Mouse (Mus musculus) liver, embryonic 16.5 days (tissue): ENCODE results near the gene Olfr460. TPM values are rescaled to one million over a fixed set of nuclear protein-coding genes. Genes with fewer than 3 reads are reported as not detected.

Source experiments
- ATAC-seq: fragments of 200-750 bp; cut with Nextera tagmentation; 2 replicates; pipeline ENCODE4 v1.8.0; 2017; ENCODE audit warnings: low read depth, mild to moderate bottlenecking, moderate number of reproducible peaks, moderate library complexity
- H3K27ac ChIP-seq: fragments of 300-500 bp; sonication (generic); 2 replicates; pipeline ENCODE4 v1.5.1; 2014; ENCODE audit warnings: mild to moderate bottlenecking, low read length
- H3K27me3 ChIP-seq: fragments of 300-500 bp; sonication (generic); 2 replicates; pipeline ENCODE4 v1.6.1; 2014; ENCODE audit warnings: low read depth, low read length, mixed read lengths; ENCODE audit not compliant: control insufficient read depth, insufficient read depth
- H3K36me3 ChIP-seq: fragments of 300-500 bp; sonication (generic); 2 replicates; pipeline ENCODE4 v1.6.1; 2014; ENCODE audit warnings: mild to moderate bottlenecking; ENCODE audit not compliant: control insufficient read depth, insufficient read depth
- H3K4me1 ChIP-seq: fragments of 300-500 bp; sonication (generic); 2 replicates; pipeline ENCODE4 v1.6.1; 2014; ENCODE audit warnings: low read depth, low read length, mixed read lengths; ENCODE audit not compliant: control insufficient read depth
- H3K4me2 ChIP-seq: fragments of 300-500 bp; sonication (generic); 2 replicates; pipeline ENCODE4 v1.6.1; 2014; ENCODE audit warnings: low read depth, low read length, mixed read lengths
- H3K4me3 ChIP-seq: fragments of 300-500 bp; sonication (generic); 2 replicates; pipeline ENCODE4 v1.5.1; 2014; ENCODE audit warnings: low read depth, mild to moderate bottlenecking, low read length
- H3K9ac ChIP-seq: fragments of 300-500 bp; sonication (generic); 2 replicates; pipeline ENCODE4 v1.6.1; 2014; ENCODE audit warnings: low read depth, low read length
- H3K9me3 ChIP-seq: fragments of 300-500 bp; sonication (generic); replicated peaks from 2 replicates; pipeline ENCODE4 v1.6.1; 2016; ENCODE audit warnings: low read length; ENCODE audit not compliant: control insufficient read depth
- WGBS: fragments of 180-500 bp; shearing (Covaris S2); extraction: QIAGEN DNeasy Blood & Tissue Kit; methylation state at CpG from one replicate; pipeline ENCODE4 v1.1.7; 2014; ENCODE audit not compliant: insufficient replicate concordance; 5-methylcytosine and 5-hydroxymethylcytosine counted together
- polyA plus RNA-seq: library from polyadenylated mRNA; unstranded; fragments of >200 nt; fragmentation: Nextera tagmentation; extraction: Ambion mirVana; gene quantifications from 2 replicates; pipeline ENCODE4 v1.2.1, GENCODE M21; 2015

Gene Olfr460
- not detected in 2 replicates for polyA plus RNA-seq

DNA sequence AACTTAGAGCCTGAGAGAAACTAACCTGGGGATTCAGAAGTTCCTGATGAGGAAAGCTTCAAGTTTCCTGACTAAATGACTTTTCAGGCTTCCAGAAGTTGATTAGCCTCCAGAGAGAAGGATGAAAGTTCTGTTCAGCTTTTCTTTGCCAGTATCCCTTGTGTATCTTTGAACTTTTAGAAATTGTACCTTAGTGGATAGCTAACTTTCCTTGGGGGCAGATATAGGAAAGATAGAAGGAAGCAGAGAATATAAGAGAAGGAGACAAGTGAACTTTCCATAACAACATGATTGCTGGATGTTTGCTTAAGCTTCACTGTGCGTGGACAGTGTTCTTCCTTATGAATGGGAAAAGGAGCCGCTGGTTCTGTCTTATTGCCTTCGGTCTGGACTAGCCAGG lies at the start of gene Olfr460:
Gene Olfr460 (plus strand): TSS at position 301 of the 400 bp plus-strand sequence.
- 55% methylated on average over 3 of the region's 3 CpGs for WGBS
- Histone ChIP-seq H3K27ac (no peak within 1 kb of the TSS), H3K36me3 (no peaks in the 10 kb centered on the region), H3K4me2 (no peak within 1 kb of the TSS), H3K27me3 (no peaks in the 10 kb centered on the region), H3K9me3 (no peaks in the 10 kb centered on the region), H3K9ac (no peak within 1 kb of the TSS), H3K4me1 (no peaks in the 10 kb centered on the region), H3K4me3 (no peak within 1 kb of the TSS)
- no peak for ATAC-seq

DNA sequence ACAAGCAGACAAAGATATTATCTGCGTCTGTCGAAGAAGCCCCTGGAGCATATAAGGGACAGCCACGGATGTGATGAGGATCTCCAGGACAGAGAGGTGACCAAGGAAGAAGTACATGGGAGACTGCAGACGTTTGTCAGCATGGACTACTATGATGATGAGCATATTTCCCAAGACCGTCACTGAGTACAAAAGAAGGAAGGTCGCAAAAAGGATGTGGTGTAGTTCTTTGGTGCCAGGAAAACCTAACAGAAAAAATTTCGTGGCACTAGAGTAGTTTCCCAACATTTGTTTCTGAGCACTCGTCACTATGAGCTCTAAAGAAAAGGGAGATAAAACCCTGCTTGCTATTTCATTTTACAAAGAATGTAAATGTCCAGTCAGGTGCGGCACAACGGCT lies 24.6 kb upstream of the Olfr460 start:
- Histone ChIP-seq H3K9ac (no peak overlapping the region), H3K27ac (no peak overlapping the region), H3K4me3 (no peak overlapping the region), H3K27me3 (no peaks in the 10 kb centered on the region), H3K4me2 (no peak overlapping the region), H3K4me1 (no peaks in the 10 kb centered on the region), H3K36me3 (no peaks in the 10 kb centered on the region), H3K9me3 (no peaks in the 10 kb centered on the region)
- 59% methylated on average over 10 of the region's 10 CpGs for WGBS
- no peak for ATAC-seq

DNA sequence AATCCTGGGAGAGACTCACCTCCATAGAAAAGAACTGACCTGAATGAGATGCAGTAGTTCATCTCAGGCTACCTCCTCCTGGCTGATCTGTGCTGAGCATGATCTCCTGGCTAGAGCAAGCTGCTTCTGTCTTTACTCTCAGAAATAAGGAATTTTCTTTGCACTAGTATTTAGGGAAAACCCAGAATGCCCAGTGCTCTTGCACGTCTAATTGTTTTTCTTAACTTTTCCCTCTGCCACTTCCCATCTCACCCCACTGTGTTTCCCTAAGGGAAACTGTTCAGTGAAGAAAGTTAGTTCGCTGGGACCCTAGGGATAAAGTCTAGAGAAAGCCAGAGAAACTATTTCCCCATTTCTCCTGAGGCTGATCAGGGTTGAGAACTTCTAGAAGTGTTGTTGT lies 14.3 kb upstream of the Olfr460 start, which contains the start of gene Olfr461:
Gene Olfr461 (minus strand): TSS at position 101 of the 400 bp plus-strand sequence.
- Histone ChIP-seq H3K9me3 (no peaks in the 10 kb centered on the region), H3K4me2 (no peak within 1 kb of the TSS), H3K4me3 (no peak within 1 kb of the TSS), H3K27me3 (no peaks in the 10 kb centered on the region), H3K27ac (no peak within 1 kb of the TSS), H3K36me3 (no peaks in the 10 kb centered on the region), H3K9ac (no peak within 1 kb of the TSS), H3K4me1 (no peaks in the 10 kb centered on the region)
- ATAC-seq, result no peak
- 40% methylated on average over 2 of the region's 2 CpGs for WGBS

DNA sequence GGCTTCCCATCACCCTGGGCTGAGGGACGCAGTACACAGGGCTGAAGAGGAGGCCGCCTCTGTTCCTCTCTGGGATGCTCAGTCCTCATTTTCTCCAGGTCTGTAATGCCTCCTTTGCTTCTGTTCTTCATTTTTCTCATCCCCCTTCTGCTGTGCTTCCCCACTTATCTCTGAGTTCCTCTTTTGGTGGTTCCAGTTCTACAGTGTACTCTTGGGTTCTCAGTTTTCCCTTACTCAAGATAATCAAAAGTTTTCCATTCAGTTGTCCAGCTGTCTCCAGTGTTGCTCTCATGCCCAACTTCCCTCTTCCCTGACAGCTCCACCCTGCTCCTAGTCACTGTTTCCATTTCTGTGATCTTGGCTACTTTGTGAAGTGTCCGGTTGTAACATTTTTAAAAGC lies 4.3 kb downstream of the Olfr460 start:
- Histone ChIP-seq H3K4me3 (no peak overlapping the region), H3K4me2 (no peak overlapping the region), H3K9me3 (no peaks in the 10 kb centered on the region), H3K4me1 (no peaks in the 10 kb centered on the region), H3K27me3 (no peaks in the 10 kb centered on the region), H3K9ac (no peak overlapping the region), H3K36me3 (no peaks in the 10 kb centered on the region), H3K27ac (no peak overlapping the region)
- no peak for ATAC-seq
- WGBS, result 49% methylated on average over 3 of the region's 3 CpGs

DNA sequence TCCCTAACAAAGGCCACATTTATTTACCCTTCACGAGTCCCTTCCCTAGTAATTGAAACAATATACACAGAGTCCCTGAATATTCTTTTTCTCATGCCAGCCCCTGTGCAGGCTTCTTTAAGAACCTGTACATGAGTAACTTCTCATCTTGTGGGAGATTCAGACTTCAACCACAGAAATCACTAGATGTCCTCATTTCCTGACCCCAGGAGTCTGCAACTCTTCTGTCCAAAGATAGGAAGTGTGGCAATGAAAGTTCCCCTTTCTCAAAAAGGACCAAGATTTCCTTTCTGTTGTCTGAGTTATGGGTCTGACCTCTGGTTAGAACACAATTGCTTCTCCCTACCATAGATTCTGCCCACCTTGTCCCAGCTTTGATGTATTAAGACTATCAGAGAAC lies 7.0 kb downstream of the Olfr460 start:
- no peaks in the 10 kb centered on the region for H3K4me1 ChIP-seq
- peak; percentile 3; the same call in 1 of the 2 replicates for ATAC-seq
- no peaks in the 10 kb centered on the region for H3K36me3 ChIP-seq
- H3K9me3 ChIP-seq, result no peaks in the 10 kb centered on the region
- H3K27me3 ChIP-seq, result no peaks in the 10 kb centered on the region
- H3K27ac ChIP-seq, result no peak overlapping the region
- H3K9ac ChIP-seq, result no peak overlapping the region
- no peak overlapping the region for H3K4me3 ChIP-seq
- WGBS, result 45% methylated on average over 1 of the region's 1 CpGs
- no peak overlapping the region for H3K4me2 ChIP-seq

DNA sequence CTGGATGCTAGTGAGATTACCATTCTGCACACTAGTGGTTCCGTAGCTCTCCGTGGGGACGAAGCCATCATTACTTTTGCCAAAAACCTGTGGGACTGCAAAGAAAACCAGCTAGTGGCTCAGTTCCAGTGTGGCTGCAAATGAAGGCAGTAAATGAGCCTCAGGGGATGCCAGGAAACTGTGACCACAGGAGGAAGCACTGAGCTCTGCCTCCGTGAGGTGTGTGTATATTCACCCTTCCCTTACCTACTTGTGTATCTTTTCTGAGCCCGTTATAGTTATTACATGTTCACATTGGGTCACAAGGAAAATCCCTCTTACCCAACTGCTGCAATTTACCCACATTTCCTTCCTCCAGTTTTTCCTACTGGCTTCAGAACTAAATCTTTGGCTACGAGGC lies 15.0 kb downstream of the Olfr460 start:
- Histone ChIP-seq H3K4me3 (peak overlapping the region; percentile 15; the same call in 1 of the 2 replicates), H3K4me1 (no peaks in the 10 kb centered on the region), H3K27ac (no peak overlapping the region), H3K4me2 (0 out of 2 replicates have a peak overlapping the region, but pooled peaks have one; percentile 9), H3K9me3 (no peaks in the 10 kb centered on the region), H3K27me3 (no peaks in the 10 kb centered on the region), H3K9ac (no peak overlapping the region), H3K36me3 (no peaks in the 10 kb centered on the region)
- no peak for ATAC-seq
- WGBS, result 33% methylated on average over 6 of the region's 6 CpGs

DNA sequence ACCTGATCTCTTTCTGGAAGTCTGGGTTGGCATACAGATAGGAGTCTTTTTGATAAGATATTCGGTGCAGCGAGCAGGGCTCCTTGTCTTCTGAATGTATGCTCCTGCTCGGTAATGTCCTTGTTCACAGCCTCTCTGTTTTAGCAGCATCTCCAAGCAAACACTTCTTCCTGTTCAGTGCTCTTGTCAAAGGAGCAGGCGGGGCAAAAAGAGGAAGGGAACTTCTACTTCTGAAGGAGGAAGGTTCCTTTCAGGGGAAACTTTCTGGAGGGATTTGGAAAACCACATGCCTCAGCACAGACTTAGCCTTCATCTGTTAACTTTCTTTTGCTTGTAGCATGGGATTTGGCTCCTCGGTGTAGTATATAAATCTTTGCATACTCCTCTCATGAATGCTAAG lies 16.4 kb downstream of the Olfr460 start, which contains the start of gene Clec5a:
Gene Clec5a (minus strand): TSS at position 177 of the 400 bp plus-strand sequence.
- Histone ChIP-seq H3K36me3 (no peaks in the 10 kb centered on the region), H3K27ac (no peak within 1 kb of the TSS), H3K4me3 (peak within 1 kb of the TSS; percentile 29), H3K4me1 (no peaks in the 10 kb centered on the region), H3K27me3 (no peaks in the 10 kb centered on the region), H3K4me2 (no peak within 1 kb of the TSS), H3K9me3 (no peaks in the 10 kb centered on the region), H3K9ac (no peak within 1 kb of the TSS)
- WGBS, result 24% methylated on average over 5 of the region's 5 CpGs
- ATAC-seq, result no peak

DNA sequence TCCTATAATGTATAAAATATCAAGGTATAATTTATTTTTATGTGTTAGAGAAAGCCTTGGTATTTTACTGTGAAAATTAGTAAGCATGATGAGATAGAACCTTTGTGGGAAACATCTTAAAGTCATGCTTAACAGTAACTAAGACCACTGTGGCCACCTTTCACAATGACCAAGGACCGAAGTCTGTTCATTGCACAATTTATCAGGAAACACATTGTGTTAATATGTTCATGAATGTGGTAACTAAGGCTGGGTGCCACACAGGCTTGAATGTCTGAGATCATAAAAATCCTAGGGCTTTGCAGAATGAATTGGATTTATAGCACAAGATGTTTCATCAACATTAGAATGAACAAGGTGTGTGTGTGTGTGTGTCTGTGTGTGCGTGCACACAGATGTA lies 19.1 kb downstream of the Olfr460 start:
- no peaks in the 10 kb centered on the region for H3K9me3 ChIP-seq

DNA sequence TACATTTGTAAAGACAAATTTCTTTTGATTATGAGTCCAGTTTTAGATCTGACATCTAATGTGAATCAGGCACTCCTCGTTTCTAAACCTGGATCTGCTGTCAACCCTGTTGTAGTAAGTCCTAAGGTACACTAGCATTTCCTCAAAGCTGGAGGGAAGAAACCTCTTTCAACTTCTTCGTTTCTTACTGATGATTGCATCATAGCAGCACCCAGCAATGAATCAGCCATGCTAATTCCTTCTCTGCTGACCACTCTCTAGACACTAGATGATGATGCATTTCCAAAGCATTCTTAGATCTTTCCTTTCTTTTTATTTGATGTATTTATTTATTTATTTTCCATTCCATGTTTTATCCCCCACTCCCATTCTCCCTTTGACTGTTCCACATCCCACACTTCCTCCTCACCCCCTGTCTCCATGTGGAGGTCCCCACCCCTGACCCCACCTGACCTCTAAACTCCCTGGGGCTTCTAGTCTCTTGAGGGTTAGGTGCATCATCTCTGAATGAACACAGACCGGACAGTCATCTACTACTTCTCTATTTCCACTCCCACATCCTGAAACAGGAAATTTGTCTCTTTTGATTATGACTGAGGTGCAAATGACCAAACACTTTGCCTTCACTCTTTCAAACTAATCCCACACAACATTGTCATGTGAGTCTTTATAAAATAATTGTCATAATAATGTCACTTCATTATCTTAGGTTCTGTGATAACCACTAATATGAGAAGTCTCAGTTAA lies 25.7 kb downstream of the Olfr460 start:
- ATAC-seq, result no peak
- WGBS, result 19% methylated on average over 3 of the region's 3 CpGs
- Histone ChIP-seq H3K4me2 (no peak overlapping the region), H3K4me1 (no peaks in the 10 kb centered on the region), H3K9me3 (no peaks in the 10 kb centered on the region), H3K9ac (no peak overlapping the region), H3K27ac (no peak overlapping the region), H3K4me3 (no peak overlapping the region), H3K36me3 (no peaks in the 10 kb centered on the region), H3K27me3 (no peaks in the 10 kb centered on the region)

More for the DNA sequence above, 19.1 kb downstream of the Olfr460 start:
- 65% methylated on average over 2 of the region's 2 CpGs for WGBS
- Histone ChIP-seq H3K27ac (no peak overlapping the region), H3K4me3 (no peak overlapping the region), H3K36me3 (no peaks in the 10 kb centered on the region), H3K9ac (no peak overlapping the region), H3K27me3 (no peaks in the 10 kb centered on the region), H3K4me2 (no peak overlapping the region), H3K4me1 (no peaks in the 10 kb centered on the region)
- ATAC-seq, result no peak
